Mouse (Mus musculus) gastrocnemius, postnatal 36 days (tissue): ENCODE results near the gene Hsf5. TPM values are rescaled to one million over a fixed set of nuclear protein-coding genes. Genes with fewer than 3 reads are reported as not detected.

ENCODE experiments used
- DNase-seq, 2 experiments: peaks; one replicate each; pipeline ENCODE4 v3.0.0; 2022
- intact Hi-C: fragments of 180-260 bp; cut with DNase I; formaldehyde crosslinking; loops from one replicate; pipeline ENCODE4 v1.15.1; 2025
- total RNA-seq, 2 experiments: library from RNA; stranded (reverse); gene quantifications; 2 replicates each; pipeline ENCODE4 v1.2.3; 2021

The Hsf5 gene
- total RNA-seq, 2 experiments from 2014 or later: not detected

- intact Hi-C loops: no loop called here
- DNase-seq: no peak
Measured at GRCm38 (mm10) chr11:87629859-87630258, 12.9 kb downstream of the Hsf5 start.

- no peak for DNase-seq
- intact Hi-C loops: no loop called here
Measured at GRCm38 (mm10) chr11:87638793-87639192, 21.8 kb downstream of the Hsf5 start.

GRCm38 (mm10) chr11:87639206-87639605 is 22.2 kb downstream of the Hsf5 start:
- intact Hi-C loops: no loop called here
- DNase-seq: peak; percentile 25 to 44

GRCm38 (mm10) chr11:87642865-87643264 is 25.9 kb downstream of the Hsf5 start:
- no peak for DNase-seq
- intact Hi-C loops: no loop called here

GRCm38 (mm10) chr11:87654693-87655092 is 37.7 kb downstream of the Hsf5 start:
- intact Hi-C loops: no loop called here
- no peak for DNase-seq

GRCm38 (mm10) chr11:87659216-87659615 is 42.3 kb downstream of the Hsf5 start:
- intact Hi-C loops: no loop called here
- no peak for DNase-seq

GRCm38 (mm10) chr11:87662407-87662806 is 45.4 kb downstream of the Hsf5 start, which contains the start of gene Rnf43:
Gene Rnf43 (plus strand): TSS chr11:87662722.
- intact Hi-C loops: loop anchor here (2.0 kb wide), 1 partner anchor 108 kb away; no protein-coding TSS in a partner anchor
- peak; percentile 57 for DNase-seq

GRCm38 (mm10) chr11:87662822-87663221 is 45.9 kb downstream of the Hsf5 start:
- DNase-seq: no peak
- intact Hi-C loops: loop anchor here (2.0 kb wide), 1 partner anchor 108 kb away; no protein-coding TSS in a partner anchor

- DNase-seq: no peak
- intact Hi-C loops: loop anchor here (2.0 kb wide), 1 partner anchor 107 kb away; no protein-coding TSS in a partner anchor
Measured at GRCm38 (mm10) chr11:87663948-87664347, 47.0 kb downstream of the Hsf5 start.

- no peak for DNase-seq
Measured at GRCm38 (mm10) chr11:87664521-87664920, 47.6 kb downstream of the Hsf5 start.

GRCm38 (mm10) chr11:87665224-87665623 is 48.3 kb downstream of the Hsf5 start:
- intact Hi-C loops: no loop called here
- no peak for DNase-seq

More at GRCm38 (mm10) chr11:87664521-87664920, 47.6 kb downstream of the Hsf5 start:
- intact Hi-C loops: no loop called here

GRCm38 (mm10) chr11:87665658-87666057 is 48.7 kb downstream of the Hsf5 start:
- intact Hi-C loops: no loop called here

GRCm38 (mm10) chr11:87666256-87667035 is 49.5 kb downstream of the Hsf5 start:
- DNase-seq: no peak
- intact Hi-C loops: no loop called here

More at GRCm38 (mm10) chr11:87665658-87666057, 48.7 kb downstream of the Hsf5 start:
- no peak for DNase-seq

GRCm38 (mm10) chr11:87667107-87668090 is 50.4 kb downstream of the Hsf5 start:
- DNase-seq: no peak
- intact Hi-C loops: no loop called here

- intact Hi-C loops: no loop called here
- no peak for DNase-seq
Measured at GRCm38 (mm10) chr11:87673282-87673681, 56.3 kb downstream of the Hsf5 start.

GRCm38 (mm10) chr11:87675606-87676005 is 58.6 kb downstream of the Hsf5 start:
- intact Hi-C loops: no loop called here
- no peak for DNase-seq

GRCm38 (mm10) chr11:87677756-87678155 is 60.8 kb downstream of the Hsf5 start:
- intact Hi-C loops: no loop called here
- DNase-seq: no peak

GRCm38 (mm10) chr11:87678545-87678944 is 61.6 kb downstream of the Hsf5 start:
- no peak for DNase-seq
- intact Hi-C loops: no loop called here

GRCm38 (mm10) chr11:87678976-87679375 is 62.0 kb downstream of the Hsf5 start:
- DNase-seq: no peak
- intact Hi-C loops: no loop called here

GRCm38 (mm10) chr11:87680786-87681185 is 63.8 kb downstream of the Hsf5 start:
- DNase-seq: no peak
- intact Hi-C loops: no loop called here

GRCm38 (mm10) chr11:87682096-87682495 is 65.1 kb downstream of the Hsf5 start:
- DNase-seq: no peak
- intact Hi-C loops: no loop called here
